Mouse (Mus musculus) G1E (cell line): Measurements from ENCODE around the gene Ermap.

ENCODE experiments used
- CTCF ChIP-seq: IDR thresholded peaks from 2 replicates; pipeline ENCODE4 v1.5.1; 2012; ENCODE audit warnings: low read depth, low read length, inconsistent platforms, mixed read lengths
- GATA1 ChIP-seq: IDR thresholded peaks from 2 replicates; pipeline ENCODE4 v1.6.1; 2012; ENCODE audit warnings: borderline replicate concordance, low read length, inconsistent platforms, mixed read lengths
- GATA2 ChIP-seq: IDR thresholded peaks from 2 replicates; pipeline ENCODE4 v1.6.1; 2012; ENCODE audit warnings: low read depth, low read length, inconsistent platforms, borderline replicate concordance
- TAL1 ChIP-seq: conservative IDR thresholded peaks from 2 replicates; pipeline ENCODE4 v1.6.1; 2012; ENCODE audit warnings: low read depth, low read length, inconsistent platforms, mixed read lengths

DNA sequence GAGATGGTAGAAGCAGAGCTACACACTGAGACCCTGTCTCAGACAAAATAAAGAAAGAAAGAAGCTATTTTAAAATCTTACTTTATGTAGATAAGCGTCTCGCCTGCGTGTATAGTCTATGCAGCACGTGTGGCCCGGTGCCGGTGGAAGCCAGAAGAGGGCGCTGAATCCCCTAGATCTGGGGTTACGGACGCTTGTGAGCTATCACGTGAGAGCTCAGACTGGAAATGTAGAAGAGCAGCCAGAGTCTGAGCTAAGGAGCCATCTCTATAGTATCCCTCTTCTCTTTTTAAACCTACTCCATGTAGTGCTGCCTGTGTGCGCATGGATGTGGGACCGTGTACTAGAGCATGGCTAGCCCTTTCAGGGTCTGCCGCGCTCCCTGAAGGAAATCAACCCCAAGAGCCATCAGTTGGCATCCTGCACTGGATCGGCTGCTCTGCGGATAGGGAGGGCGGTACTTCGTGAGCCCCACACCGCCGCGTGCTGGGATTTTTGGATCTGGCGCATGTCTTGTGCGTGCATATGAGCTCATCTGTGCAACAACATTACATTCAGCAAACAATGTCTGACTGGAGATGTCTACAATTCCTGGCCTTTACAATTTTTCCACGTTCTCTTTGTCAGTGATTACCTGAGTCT is 47.5 kb downstream of the Ermap start:
- TF ChIP-seq TAL1 (no peak), CTCF (0 out of 2 replicates have a peak, but pooled peaks have one; percentile 21), GATA1 (no peak), GATA2 (no peak)
